Mouse (Mus musculus): Measurements from ENCODE around the gene Sdk2.

The Sdk2 gene

DNA sequence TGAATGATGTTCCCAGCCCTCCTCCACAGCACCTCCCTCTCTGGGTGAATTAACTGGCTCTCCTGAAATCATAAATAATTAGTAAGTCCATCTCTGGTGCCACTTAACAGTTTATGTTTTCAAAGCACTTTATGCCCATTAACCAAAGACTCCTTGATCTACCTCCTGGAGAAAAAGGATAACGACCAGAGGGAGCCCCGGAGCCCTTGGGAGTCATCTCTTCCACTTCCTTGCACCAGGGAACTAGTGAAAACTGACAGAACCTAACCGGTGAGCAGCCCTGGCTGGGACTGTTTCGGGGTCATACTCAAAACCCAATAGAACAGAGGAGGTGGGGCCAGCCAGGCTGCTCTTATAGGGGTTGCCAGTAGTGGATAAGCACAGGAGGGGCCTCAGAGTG is 22.5 kb downstream of the Sdk2 start:
- DNase-seq = no peak

DNA sequence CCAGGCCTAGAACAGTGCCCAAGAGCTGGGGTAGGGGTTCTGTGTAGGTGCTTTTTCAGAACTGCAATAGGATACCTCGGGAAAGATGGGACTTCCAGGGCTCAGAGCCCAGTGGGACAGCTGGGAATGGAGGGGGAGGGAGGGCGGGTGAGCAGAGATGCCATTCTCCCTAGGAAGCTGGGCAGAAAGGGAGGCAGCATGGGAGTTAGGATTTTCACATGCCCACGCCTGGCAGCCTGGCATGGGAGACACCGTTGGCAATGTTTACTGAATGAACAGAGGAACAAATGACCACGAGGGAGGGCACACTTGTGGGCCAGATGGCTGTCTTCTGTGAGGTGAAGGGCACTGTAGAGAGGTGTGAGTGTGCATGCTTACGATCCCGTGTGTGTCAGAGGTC is 23.3 kb downstream of the Sdk2 start:
- DNase-seq = no peak

DNA sequence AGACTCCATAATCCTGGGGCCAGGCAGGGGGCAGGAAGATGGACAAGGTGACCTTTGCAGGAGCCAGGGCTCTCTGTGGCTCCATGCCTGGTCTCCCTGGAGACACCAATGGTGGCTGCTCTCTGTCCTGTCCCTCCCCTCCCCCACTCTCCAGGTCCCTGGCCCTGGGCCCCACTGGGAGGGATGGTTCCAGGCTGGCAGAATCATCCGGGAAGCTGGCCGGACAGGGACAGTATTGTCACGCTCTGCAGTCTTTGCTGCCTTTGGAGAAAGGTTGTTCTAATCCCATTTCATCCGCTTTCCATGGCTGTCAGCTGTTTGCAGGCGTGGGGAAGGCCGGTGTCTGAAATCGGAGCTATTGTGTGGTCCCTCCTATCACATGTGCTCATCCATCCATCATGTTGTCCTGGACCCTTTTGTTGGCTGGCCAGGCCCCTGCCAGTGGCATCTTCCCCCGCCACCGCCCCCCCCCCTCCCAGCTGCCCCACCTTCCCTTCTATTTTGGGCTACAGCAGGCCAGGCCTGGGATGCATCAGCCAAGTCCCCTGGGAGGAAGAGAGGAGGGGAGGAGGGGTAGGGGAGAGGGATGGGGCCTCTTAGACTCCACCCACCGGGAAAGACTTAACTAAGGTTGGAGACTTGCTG is 26.3 kb downstream of the Sdk2 start:
- peak; percentile 36 for DNase-seq

DNA sequence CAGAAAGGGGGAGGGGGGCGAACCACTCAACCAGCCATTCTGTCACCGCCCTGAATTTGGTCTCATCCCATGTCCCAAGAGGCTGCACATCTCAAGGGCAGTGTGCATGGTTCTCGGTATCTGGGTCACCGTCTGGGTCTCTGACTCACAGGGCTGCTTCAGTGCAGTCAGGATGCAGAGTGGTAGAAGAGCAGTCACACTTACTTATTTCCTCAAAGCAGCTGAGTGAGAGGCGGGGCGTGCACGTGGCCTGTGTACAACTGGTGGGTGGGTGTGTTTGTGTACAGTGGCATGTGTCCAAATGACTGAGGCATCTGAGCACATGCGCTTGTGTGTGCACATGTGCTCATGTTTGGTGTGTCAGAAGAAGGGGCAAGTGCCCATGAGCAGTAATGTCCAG is 28.8 kb downstream of the Sdk2 start:
- DNase-seq = peak; percentile 19

DNA sequence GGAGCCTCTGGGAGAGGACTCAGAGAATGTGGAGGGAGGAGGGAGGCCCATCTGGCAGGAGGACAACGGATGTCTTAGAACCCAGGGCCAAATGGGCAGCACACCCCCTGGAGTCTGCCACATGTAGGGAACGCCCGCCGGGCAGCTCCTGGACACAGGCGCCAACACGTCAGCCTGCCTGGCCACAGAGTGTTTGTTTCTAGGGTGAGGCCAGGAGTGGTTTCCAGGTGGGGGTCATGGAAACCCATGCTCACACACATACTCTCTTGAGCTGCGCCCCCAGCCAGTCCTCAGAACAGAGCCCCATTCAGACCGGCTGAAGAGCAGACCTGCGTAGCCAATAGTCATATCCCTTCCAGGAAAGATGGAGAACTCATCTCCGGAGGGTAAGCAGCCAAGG is 35.4 kb downstream of the Sdk2 start:
- no peak for DNase-seq

DNA sequence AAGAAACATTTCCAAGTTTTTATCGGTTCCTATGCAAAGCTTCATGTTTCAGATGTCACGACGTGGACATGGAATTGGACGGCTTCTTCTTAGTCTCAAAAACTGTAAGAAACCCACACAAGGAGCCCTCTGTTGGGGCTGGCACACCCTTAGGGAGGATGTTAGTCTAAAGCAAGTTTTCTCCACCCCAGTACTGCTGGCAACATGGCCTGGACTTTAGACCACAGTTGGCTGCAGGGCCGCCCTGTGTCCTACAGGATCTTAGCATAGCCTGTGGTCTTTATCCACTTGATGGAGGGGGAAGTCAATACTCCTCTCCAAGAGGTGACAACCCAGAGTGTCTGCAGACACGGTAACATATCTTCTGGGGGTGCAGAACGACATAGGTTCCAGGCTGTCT is 36.6 kb downstream of the Sdk2 start:
- no peak for DNase-seq

DNA sequence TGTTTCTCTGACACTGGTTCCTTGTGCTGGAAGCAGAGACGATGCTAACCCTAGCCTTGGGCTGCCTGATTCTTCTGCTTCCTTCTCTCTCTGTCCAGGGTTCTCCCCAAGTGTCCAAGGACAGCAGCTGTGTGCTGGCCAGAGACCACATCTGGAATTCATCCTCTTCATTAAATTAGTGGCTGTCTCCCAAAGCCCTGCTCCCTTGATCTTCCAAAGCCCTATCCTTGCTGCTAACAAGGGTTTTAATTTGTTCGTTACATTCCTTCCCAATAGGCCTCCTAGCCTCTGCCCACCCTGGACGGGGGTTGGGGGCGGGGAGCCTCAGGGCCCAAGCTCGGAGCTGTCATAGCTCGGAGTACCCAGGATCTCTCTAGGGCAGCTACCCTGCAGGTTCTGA is 38.3 kb downstream of the Sdk2 start:
- DNase-seq = peak; percentile 40

DNA sequence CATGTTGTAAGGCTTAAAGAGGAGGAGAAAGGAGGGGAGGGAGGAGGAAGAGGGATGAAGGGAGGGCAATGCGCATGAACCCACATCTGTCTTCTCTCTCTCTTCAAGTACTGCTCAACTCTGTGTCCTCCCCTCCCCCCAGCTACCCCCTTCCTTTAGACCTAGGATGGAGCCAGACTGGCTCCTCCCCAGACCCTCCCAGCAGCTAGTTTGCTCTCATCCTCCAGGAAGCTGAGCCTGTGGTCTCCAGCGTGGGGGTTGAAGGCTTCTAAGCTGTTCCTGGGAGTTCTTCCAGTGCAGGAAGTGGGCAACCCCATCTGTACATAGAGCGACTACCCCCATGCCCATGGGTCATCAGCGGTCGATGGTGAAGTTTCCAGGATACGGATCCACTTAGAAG is 38.8 kb downstream of the Sdk2 start:
- peak; percentile 24 for DNase-seq

DNA sequence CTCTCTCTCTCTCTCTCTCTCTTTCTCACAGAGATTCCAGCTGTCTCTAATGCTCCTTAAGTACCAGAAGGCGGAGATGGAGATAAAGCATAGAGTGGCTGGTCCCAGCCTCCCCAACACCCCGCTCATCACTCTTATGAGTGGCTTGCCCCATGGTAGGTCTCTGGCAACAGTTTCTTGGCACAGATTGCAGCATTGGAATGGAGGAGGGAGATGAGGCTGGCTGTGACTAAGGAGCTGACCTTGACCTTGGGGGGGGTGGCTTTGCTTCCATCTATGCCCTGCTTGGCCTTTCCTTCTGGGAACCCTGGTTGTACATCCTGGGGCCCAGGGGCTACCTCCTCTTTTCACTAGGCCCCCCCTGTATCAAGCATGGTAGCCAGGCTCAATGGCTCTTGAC is 41.8 kb downstream of the Sdk2 start:
- DNase-seq = no peak

DNA sequence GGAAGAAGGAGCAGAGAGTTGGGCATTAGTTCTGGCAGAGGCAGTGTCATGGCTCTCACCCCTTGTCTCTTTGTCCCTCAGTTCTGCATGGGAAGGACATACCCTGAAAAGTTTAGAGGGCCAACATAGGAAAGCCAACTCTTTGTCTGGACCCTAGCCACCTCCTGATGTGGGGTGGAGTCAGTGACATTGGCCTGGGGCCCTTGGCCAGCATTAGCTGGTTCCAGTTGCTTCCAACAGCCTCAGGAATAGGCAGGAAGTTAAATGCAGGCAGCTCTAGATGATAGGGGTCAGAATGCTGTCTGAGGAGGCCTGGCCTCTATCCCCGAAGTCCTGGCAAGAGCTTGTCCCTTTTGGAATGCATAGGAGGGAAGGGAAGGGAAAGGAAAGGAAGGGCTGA is 42.9 kb downstream of the Sdk2 start:
- peak; percentile 13 for DNase-seq

DNA sequence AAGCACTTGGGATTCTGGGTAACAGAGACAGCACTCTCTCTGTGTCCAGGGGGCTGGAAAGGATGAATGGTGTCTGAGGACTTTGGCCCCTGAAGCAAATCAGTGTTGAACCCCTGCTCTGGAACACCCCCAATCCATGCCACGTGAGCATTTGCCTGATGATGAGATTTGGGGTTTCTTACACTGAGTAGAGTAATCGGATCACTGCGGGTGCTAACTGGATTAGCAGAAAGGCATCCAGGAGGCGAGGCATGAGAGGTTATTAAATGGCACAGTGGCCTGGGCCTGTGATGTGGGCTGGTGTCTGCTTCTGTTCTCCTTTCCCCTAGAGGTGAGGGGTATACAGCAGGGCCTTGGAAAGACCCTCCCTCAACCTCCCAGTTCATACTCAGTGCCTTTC is 44.7 kb downstream of the Sdk2 start:
- no peak for DNase-seq

DNA sequence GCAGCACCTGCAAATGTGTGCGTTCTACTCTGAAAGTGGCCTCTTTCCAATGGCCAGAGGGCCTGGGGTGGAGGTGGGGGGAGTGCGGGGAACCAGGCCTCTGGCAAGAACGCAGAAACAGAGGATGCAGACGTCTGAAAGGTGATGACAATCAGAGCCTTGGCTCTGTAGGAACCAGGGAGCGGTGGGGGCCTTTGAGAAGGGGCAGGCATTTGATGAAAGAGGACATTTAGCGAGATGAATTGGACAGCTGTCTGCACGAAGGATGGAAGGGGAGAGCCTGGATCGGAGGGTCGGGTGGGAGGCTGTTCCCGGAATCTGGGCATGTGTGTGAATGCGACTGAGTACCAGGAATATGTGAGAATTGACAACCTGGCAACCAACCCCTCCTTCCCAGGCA is 47.8 kb downstream of the Sdk2 start:
- no peak for DNase-seq

DNA sequence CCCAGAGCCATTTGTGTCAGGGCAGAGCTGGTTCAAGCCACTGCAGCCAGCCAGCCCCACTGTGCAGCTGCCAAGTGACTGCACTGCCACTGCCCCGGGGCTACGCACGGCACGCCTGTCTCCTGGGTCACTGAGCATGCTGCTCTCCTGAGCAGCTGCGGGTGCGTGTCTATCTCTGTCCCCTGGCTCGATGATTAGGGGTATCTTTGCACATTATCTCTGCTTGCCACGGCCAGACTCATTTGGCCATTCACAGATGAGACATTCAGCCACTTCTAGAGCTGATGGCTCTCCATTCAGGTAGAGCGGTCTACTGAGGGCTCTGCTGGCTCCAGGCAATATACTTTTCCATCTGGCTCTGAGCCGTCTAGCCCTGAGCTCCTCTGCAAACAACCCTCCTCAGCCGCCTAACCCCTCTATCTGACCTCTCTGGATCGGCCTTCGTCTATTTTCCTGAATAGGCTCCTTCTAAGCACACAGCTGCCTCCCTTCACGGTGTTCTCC is 49.9 kb downstream of the Sdk2 start:
- DNase-seq = peak; percentile 11

DNA sequence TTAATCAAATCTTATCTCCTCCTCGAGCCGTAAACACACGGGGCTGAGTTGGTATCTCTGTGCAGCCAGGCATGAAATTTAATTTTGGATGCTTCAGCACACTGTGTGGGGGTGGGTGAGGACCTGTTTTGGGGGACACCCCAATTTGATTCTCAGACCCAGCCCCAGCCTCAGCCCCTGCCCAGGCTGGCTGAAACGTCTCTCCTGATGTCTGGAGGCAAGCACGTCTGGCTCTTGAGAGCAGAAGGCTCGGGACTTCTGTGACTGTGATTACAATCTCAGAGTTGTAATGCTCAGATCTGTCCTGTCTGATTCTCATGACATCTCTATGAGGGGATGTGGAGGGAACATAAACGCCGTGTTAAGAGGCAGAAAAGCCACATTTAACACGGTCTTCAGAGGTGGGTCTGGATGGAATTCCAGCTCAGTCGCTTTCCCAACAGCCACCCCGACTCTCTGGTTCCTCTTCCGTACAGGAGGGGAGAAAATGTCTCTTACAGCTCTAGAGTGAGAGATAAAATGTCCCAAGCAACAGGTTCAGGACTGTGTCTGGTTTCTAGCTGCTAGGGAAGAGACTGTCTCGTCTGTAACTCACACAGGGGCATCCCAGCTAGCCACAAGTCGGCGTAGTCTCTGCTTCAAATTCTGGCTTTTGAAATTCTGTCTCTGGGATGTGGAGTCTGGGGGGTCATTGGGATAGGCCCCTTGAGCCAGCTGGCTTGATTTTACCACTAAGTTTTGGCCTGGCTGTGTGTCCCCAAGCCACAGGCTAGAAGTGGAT is 50.5 kb downstream of the Sdk2 start:
- no peak for DNase-seq

DNA sequence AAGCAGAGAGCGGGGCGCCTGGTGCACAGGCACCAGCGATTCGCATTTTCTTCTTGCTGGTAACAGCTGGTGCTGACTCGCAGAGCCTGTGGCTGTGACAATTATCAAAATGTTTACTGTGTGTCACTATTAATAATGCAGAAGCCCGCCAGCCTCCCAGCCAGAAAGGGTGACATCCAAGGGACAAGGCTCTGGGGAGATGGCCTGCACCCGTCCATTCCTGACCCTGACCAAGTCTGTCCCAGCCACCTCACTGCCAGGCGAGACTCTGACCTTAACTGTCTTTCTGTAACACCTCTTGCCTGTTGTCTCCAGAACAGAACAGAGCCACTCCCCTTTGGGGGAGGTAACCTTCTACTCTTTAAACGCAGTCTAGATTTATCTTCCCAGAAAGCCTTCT is 55.3 kb downstream of the Sdk2 start:
- no peak for DNase-seq

DNA sequence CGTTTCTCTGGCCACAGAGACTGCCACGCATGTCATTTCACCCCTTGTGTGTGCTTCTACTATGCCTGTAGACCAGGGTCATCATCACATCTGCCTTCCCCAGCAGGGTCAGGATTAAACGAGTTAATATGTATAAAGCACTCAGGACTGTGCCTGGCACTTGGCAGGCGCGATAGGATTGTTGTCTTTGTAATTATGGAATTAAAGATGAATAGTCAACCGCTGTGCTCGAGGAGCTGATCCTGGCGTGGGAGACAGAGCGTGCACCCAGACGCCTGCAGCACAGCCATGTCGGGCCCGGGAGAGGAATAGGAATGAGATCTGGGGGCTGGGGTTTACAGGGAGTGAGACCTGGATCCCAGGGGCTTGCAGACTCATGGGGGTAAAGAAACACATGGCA is 61.0 kb downstream of the Sdk2 start:
- no peak for DNase-seq

DNA sequence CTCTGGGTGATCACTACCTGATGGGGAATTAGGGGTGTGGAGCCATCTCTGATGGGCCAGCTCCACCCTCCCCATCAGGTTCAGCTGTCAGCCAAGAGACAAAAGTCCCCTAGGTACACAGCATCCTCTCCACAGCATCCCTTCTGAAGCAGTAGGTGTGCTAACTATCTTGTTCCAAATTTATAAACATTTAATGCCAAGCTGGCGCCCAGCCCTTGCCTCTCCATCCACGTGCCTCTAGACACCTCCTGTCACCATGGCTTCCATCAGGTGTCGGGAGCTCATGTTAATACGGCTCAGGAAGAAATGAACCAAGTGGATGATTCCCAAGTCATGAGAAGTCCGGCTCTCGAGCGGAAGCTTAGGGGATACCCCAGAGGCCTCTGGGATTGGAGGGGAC is 62.2 kb downstream of the Sdk2 start:
- DNase-seq = no peak

DNA sequence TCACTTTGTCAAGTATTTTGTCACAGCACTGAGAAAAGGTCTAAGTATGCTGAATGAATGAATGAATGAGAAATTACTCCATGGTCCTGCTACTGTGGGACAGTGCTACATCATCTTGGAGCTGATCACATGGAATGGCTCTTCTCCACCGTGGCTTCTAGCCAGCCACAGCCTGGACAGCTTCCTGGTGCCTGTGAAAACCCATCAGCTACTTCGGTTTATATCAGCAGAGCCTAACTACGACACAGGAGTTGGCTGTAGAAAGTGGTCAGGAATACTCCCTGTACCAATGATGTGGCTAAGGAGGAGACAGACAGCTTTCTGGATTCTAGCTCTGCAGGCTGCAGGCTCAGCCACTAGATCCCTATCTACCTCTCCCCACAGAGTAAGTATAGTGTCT is 63.7 kb downstream of the Sdk2 start:
- no peak for DNase-seq

DNA sequence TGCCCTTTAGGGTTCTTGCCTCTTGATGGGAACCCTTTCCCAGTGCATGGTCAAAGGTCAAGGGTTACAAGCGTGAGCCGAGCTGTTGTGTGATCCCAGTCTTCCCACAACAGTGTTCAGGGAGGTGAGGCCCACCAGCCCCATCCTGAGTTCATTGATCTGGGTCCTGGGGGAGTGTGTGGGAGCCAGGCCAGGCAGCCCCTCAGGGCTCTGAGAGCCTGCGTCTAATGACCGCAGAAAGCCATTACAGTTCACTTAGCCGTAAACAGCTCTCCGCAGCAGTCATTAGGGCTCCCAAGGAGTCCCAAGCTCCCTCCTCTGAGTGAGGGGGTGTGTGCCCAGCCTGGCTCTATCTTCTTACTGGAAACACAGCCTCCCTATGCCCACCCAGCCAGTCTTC is 66.8 kb downstream of the Sdk2 start:
- DNase-seq = no peak

DNA sequence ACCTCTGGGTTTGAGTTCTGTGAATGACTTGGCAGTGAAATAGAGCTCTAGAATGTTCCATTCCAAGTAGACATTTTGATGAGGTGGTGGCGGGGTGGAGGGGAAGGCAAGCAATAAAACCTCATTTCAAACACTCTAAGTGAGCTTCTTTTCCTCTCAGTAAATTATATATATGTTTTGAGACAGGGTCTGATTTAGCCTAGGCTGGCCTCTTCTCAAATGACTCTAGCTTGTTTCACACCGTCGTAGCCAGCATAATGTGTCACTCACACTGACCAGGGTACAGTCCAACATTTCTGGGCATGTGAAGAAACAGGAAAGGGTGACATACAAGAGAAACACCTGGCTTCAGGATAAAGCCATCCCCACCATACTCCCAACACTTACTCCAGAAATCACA is 68.1 kb downstream of the Sdk2 start:
- no peak for DNase-seq

DNA sequence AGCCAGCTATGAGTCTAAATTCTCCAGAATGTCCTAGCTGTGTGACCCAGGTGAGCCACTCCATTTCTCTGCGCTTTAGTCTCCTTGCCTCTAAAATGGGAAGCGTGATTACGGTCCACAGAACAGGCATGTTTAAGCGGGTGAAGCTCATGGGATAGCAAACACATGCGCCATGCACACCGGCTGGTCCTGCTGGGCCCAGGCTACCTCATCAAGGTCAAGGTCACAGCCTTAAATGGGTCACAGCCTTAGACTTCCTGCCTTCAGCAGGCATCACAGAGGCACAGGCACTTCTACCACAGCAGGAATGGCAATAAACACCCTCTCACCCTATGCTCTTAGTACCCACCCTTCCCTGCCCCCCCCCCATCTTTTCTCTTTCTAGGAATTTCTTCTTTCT is 72.9 kb downstream of the Sdk2 start:
- DNase-seq = no peak

DNA sequence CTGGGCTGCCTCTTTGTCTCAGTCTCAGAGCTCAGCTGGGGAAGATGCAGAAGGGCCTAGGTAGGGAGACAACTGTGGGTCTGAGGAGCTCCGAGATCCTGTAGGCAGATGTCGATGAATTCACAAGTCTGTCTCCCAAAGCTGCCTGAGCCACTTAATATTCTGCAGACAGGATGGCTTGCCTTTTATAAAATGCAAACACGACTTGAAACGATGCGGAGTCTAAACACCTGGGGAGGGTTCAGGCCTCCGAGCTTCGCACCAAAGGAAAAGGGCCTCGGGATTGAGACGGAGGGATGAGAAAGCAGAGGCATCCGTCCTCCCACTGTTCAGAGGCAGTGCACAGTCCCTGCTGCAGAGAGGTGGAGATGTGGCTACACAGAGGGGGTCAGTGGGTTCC is 74.0 kb downstream of the Sdk2 start:
- DNase-seq = no peak

DNA sequence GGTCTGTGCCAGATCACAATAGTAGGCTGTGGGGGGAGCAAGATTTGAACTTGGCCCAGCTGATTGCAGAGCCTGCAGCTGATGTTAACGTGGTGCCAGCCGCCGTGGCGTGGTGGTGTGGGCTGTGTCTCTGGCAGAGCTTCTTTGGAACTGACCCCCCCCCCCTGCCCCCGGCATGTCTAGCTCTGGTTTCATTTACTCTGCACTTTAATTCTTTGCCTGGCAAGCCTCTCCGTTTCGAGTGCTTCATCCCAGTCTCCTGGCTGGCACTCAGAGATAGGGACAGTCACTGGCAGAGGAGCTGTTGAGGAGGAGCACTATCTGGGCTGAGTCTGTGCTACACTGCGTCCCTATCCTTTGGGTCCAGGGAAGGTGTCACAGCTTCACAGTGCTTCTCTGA is 75.0 kb downstream of the Sdk2 start:
- DNase-seq = no peak

DNA sequence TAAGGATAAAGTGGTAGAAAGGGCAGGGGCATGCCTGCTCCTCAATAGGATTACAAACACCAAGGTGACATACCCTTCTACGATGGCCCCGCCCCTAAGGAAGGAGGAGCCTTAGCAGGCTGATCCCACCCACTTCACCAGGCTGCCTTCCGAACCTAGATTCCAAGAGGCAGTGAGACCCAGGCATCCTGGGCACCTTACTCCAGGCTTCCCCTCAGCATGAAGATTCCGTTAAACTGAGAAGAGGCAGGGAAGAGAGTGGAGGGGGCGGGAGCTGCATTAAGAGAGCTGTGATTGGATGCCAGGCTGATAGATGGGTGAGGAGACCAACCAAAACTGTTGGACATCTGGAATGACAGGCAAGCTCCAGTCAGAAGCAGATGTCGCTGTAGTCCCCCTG is 76.4 kb downstream of the Sdk2 start:
- peak; percentile 70 for DNase-seq

DNA sequence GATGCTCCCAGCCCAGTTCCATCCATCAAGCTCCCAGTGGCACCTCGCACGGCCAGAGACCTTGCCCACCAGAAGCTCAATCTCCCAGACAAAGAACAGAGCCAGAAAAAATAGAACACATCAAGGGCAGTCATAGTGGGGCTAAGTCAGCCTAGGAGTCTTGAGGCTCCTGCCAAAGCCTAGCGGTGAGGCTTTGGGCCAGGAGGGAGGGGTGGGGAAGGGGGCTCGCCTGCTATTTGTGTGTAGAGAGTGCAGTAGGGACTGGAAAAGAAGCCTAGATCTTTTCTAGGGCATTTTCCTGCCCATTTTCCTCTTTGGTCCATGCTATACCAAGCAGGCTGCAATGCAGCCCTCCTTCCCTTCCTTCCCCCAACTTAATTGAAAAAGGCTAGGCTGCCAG is 76.8 kb downstream of the Sdk2 start:
- no peak for DNase-seq
